Mouse (Mus musculus): Measurements from ENCODE around the gene Clcn6.
A peak's percentile ranks its signal among the peaks of the same experiment; 100 is the strongest.

The Clcn6 gene

DNA sequence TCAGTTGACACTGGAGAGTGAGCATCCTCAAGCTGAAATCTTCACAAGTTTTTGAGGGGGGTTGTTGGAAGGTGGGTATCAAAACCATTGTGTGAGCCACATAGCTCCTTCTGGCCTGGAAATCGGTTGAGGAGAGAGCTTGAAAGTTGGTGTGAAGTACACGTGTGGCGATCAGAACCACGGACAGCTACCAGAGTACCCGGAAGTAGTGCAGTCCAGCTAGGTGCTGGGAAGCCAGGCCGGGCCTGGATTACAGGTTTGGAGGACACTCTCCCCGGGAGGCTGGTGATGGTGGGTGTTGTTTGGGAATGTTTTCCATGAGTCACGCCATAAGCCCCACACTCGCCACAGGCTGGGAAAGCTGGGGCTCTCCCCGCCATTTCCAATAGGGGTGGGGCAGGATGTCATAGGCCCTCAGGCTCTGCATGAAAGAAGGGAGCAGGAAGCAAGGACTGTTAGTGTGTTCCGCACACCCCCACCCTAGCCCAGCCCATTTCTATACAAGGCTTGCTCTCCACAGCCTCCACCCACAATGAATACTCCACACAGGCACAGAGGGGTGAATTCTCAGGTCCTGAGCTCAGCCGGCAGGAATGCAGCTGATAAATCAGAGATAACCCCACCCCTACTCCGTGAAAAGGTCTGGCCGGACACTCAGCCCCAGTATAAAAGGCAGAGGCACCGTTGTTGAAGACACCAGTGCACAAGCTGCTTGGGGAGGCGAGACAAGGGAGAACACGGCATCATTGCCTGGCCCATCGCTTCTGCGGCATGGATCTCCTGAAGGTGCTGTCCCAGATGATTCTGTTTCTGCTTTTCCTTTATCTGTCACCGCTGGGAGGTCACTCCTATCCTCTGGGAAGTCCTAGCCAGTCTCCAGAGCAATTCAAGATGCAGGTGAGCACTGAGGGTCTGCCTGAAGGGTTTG lies 53.2 kb downstream of the Clcn6 start, which contains the start of gene Nppb:
Gene Nppb (plus strand): TSS at position 584 of the 928 bp plus-strand sequence.
- DNase-seq (ENCODE audit: low read depth, low spot score) = no peak

DNA sequence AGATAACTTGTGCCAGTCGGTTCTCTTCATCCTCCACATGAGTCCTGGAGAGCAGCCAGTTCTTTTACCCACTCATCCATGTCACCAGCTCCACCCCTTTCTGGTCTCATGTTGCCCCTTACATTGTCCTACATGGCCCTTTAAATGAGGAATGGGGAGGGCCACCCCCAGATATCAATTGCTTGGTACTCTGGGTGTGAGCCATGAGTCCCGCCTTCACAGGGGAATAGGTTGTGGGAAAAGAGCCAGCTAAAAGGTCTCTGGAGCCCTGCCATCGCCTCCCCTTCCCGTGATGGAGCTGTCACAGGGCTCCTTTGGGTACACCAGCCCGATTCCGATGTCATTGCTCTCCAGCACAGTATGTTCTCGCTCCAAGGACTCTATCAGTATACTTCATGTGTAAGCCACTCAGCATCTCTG lies 59.2 kb downstream of the Clcn6 start:
- DNase-seq (ENCODE audit: low read depth, low spot score) = no peak

DNA sequence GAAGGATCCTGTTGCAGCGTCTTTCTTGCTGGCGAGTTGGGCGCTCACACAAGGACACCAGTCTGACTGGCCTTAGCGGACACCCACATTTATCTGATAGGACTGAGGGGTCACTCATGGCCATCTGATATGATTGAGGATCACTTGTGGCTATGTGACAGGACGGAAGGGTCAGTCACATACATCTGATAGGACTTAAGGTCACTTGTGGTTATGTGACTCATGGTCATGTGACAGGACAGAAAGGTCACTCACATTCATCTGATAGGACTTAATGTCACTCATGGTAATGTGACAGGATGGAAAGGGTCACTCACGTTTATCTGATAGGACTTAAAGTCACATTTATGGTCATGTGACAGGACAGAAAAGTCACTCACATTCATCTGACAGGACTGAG lies 60.2 kb downstream of the Clcn6 start:
- DNase-seq (ENCODE audit: low read depth, low spot score) = no peak

DNA sequence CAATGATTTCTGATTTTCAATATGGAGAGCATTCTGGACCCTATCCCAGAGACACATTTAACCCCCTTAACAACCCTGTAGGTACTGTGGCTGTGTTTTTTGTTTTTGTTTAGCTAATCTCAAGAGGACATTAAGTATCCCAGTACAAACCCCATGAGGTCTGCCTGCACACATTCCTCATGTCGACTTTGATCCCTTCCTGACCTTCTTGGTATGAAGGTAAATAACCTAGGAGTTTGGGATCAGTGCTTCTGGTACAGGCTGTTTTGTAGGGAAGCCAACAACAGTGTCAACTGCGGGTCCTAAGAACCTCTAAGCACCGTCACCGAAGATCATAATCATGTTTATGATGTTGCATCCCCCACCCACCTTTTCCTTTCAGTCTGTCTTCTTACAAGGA lies 60.9 kb downstream of the Clcn6 start:
- no peak for DNase-seq (ENCODE audit: low read depth, low spot score)

DNA sequence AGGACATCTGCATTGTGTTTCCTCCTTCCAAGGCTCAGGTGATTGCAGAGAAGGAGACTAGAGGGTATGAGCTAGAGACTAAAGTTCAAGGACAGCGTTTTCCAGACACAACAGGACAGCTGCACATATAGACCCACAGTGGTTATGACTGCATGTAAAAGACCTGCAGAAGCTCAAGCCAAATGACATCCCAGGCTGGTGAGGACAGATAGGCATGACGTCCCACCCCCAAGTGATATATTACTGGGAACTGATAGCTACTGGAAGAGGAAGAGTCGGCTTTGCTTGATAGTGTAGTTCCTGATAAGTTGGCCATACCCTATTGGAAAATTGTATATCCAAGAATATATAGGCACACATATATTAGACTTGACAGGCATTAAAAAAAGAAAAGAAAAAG lies 62.4 kb downstream of the Clcn6 start:
- no peak for DNase-seq (ENCODE audit: low read depth, low spot score)

DNA sequence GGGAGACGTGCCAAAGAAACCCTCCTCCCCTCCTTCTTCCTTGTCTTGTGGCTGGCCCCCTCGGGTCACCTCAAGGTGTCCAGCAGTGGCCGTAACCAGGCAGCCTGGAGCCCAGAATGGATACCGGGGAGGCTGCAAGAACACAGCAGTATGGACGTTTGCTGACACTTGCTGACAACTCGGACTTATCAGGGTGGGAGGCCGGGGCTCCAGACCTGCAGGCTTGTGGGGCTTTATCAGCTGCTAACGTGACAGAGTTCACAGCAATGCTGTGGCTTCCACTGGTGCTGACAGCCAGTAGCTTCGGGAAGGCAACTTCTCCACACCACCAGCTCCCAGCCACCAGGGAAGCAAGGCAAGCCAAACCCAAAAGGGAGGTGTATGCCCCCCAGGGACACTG lies 69.3 kb downstream of the Clcn6 start:
- no peak for DNase-seq (ENCODE audit: low read depth, low spot score)

DNA sequence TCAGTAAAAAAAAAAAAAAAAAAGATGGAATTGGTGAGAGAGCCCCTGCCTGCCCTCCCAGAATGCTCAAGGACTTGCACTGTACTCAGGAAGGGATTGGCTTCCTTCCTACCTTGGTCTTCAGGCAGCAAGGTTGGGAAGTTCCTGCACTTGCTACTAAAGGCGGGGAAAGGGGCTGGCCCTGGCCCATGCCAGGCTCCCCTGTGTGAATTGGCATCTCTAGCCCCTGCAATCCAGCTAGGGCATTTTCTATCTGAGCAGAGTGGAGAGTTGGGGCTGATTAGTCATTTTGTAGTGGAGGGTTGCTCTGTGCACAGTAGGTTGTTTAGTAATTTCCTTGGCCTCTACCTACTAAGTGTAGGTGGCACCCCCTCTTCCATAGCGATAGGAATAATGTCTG lies 69.8 kb downstream of the Clcn6 start:
- DNase-seq (ENCODE audit: low read depth, low spot score) = no peak

DNA sequence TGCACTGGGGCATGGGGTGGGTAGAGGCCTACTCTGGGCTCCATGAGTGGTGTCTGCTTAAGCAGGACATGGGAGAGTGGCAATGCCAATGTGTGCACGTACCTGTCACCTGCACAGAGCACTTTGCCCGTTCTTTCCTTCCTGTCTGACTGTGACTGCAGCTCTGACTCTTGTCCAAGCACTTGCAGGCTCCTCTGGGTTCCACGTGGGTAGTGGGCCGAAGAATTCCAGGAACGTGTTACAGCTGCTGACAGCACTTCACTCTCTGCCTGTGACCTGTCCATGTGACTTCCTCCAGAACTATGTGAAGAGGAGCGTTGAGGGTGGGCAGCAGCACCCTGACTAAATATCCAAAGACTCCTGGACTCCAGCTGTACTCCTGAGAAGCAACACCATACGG lies 72.9 kb downstream of the Clcn6 start:
- no peak for DNase-seq (ENCODE audit: low read depth, low spot score)

DNA sequence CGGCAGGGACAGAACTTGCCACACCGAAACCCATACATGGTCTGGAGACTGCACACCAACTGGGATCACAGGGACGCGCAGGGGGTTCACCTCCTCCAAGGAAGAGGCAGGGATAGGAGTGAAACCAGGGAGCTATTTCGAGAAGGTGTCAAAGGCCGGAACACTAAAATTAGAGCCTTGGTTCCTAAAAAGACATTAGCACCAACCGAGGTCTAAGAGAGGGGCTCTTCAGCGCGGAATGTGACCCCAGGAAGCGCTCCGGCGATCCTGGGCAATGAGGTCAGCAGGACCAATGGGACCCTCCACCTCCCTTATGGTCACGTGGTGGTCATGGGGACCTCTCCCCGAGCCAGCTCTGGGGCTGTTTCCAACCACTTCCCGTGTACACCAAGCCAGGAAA lies 75.0 kb downstream of the Clcn6 start:
- no peak for DNase-seq (ENCODE audit: low read depth, low spot score)

DNA sequence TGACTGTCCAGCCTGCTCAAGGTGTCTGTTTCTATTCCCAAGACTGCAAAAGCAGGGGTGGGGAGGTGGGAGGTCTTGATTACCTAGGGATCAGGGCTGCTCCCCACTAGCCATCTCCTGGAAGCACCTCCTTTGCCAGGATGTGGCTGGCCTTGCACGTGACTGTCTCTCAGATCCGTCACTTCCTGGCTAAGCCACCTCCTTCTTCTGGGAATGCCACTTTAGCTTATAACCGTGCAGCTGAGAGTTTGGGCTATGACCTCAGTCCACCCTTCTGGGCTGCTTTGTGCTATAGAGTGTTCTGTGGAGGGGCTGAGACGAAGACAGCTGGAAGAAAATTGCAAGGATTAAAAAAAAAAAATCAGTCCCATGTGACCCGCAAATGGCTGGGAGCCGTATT lies 75.8 kb downstream of the Clcn6 start:
- DNase-seq (ENCODE audit: low read depth, low spot score) = peak; percentile 54

DNA sequence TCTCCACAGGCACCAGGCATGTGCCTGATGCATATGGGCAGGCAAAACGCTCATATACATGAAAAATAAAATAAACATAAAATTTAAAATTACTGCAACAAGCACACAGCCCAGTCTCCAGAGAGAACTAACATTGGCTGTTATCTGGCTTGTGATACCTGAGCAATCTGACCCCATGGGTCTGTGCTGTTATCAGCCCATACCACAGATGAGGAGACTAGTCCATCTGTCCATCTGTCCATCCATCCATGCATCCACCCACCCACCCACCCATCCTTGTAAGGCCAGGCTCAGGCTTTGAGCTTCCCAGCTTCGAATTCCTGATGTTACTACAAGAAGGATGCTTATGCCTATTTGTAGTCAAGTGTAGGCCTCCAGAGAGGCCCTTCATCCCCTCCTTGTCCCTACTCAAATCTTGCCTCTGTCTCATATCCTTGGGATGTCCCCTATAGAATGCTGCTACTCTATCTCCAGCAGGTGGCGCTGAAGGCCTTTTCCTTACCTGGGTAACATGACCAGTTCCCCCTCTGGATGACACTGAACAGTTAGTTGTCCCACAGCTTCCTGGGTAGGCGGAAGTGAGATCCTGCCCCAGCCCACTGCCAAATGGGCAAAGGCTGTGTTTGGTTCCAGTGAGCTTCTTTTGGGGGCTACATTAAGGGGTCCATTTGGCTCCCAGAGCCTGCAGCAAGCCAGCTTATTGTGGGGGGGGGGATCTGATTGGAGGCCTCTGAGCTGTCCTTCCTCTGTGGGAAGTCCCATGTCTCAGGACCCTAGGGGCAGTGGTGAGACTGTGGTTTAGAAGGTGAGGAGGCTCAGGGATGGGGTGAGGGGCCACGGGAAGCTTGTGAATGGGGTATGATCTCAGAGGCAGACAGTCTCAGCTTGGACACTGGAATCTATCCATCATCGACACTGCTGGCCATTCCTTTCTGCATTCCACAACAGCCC lies 78.5 kb downstream of the Clcn6 start:
- peak; percentile 88 for DNase-seq (ENCODE audit: low read depth, low spot score)

DNA sequence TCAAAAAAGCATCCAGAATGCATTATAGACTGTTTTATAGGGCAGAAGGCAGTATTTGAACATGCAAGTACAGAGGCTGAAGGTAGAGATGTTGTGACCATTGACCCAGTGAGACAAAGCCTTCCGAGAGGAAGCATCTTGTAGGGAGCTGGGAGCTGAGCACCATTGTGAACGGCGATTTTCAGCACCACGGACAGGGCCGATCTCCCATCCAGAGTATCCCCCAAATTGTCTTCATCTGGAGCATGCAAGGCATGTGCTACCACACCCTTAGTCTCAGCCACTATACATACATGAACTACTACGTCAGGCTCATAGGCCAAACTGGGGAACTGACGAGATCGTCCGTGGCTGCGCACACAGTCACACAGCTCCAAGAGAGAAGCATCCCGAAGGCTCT lies 81.5 kb downstream of the Clcn6 start:
- no peak for DNase-seq (ENCODE audit: low read depth, low spot score)
